Mouse (Mus musculus): ENCODE measurements around the gene Sypl. TPM values are rescaled to one million over a fixed set of nuclear protein-coding genes. Genes with fewer than 3 reads are reported as not detected.
A peak's percentile ranks its signal among the peaks of the same experiment; 100 is the strongest.

Gene Sypl
- 42.4 and 54.7 TPM in 2 replicates for polyA plus RNA-seq (2015; fragmentation: Nextera tagmentation; extraction: Ambion mirVana)

DNA sequence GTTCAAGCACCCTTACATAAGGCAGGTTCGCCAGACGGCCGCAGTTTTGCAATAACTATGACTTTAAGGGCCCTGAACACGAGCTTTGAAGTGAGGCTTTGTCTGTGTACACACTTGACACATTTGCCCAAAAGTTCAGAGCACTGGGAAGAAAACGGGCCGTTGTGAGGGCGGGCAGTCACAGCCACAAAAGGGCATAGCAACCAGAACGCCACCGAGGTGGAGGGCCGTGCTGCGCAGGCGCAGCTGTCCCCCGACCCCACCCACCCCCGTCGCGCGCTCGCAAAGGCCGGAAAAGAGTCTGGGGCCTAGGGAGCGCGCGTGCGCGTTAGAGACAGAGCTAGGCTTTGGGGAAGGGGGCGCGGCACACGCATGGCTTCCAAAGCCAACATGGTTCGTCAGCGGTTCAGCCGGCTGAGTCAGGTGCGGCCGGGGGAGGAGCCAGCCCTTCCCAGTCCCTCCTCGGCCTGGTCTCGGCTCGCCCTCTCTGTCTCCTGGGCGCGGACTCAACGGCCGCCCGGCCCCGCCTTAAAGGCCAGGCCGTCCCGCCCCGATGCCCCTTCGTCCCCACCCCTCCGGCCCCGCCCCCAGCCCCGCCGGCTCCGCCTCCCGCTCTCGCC is at the start of gene Sypl:
Gene Sypl (plus strand): TSS at position 296 of the 620 bp plus-strand sequence.
- Histone ChIP-seq H3K27me3 (no peaks in the 10 kb centered on the region), H3K27ac (peak within 1 kb of the TSS; percentile 95), H3K4me1 (replicated peaks) (peaks cover 39% of the 10 kb centered on the region), H3K4me3 (replicated peaks) (peak within 1 kb of the TSS; percentile 79), H3K9me3 (replicated peaks) (no peaks in the 10 kb centered on the region), H3K4me2 (peak within 1 kb of the TSS; percentile 94), H3K9ac (peak within 1 kb of the TSS; percentile 82), H3K36me3 (no peaks in the 10 kb centered on the region)
- peak; percentile 98 for ATAC-seq (ENCODE audit: low read depth)
- WGBS (ENCODE audit: insufficient replicate concordance): 0% methylated on average over 34 of the region's 52 CpGs
- DNase-seq: peak; percentile 95

DNA sequence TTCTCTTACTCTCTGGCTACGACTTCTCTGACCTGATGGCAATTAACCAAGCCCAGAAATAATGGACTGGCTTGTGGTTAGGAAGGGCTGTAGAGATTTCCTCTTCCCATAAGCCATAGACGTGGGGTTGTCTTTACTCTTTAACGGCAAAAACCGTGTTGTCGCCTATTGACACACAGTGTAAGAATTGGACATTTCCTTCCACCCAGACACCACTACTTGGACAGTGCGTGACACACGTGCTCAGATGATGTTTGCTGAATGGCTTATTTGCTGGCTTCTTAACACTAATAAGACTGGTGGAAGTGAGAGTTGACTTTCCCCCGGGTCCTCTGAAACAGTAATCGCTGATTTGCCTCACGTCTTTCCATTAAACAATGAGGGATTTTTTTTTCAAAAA is 44.0 kb upstream of the Sypl start:
- WGBS (ENCODE audit: insufficient replicate concordance): 29% methylated on average over 10 of the region's 10 CpGs
- no peak for ATAC-seq (ENCODE audit: low read depth)
- Histone ChIP-seq H3K27ac (no peak overlapping the region), H3K4me1 (replicated peaks) (no peaks in the 10 kb centered on the region), H3K9me3 (replicated peaks) (no peaks in the 10 kb centered on the region), H3K4me2 (no peak overlapping the region), H3K27me3 (peaks cover 3% of the 10 kb centered on the region; the same call in 1 of the 2 replicates), H3K36me3 (no peaks in the 10 kb centered on the region), H3K9ac (no peak overlapping the region), H3K4me3 (replicated peaks) (no peak overlapping the region)
- DNase-seq: no peak

DNA sequence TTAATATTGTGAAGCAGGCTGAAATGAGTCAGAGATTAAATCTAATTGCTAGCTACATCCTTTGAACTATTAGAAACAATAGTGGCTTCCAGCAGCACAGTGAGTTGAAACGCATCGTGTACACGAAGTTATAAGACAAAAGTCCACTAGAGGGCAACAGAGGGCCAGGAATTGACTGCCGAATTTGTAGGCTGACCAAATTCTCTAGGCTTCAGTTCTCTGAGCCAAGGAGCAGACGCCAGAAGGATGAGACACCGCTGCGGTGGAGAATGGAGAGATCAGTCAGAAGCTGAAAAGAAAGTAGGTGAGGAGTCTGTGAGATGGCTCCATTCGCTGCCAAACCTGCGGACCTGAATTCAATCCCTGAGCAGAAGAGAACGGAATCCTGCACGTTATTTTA is 43.6 kb upstream of the Sypl start:
- DNase-seq (peak; percentile 22), ATAC-seq (ENCODE audit: low read depth) (no peak)
- Histone ChIP-seq H3K9ac (no peak overlapping the region), H3K36me3 (no peaks in the 10 kb centered on the region), H3K4me2 (peak overlapping the region; percentile 23), H3K27ac (no peak overlapping the region), H3K4me3 (replicated peaks) (no peak overlapping the region), H3K9me3 (replicated peaks) (no peaks in the 10 kb centered on the region), H3K4me1 (replicated peaks) (no peaks in the 10 kb centered on the region), H3K27me3 (peaks cover 3% of the 10 kb centered on the region; the same call in 1 of the 2 replicates)
- WGBS (ENCODE audit: insufficient replicate concordance): 16% methylated on average over 11 of the region's 11 CpGs

DNA sequence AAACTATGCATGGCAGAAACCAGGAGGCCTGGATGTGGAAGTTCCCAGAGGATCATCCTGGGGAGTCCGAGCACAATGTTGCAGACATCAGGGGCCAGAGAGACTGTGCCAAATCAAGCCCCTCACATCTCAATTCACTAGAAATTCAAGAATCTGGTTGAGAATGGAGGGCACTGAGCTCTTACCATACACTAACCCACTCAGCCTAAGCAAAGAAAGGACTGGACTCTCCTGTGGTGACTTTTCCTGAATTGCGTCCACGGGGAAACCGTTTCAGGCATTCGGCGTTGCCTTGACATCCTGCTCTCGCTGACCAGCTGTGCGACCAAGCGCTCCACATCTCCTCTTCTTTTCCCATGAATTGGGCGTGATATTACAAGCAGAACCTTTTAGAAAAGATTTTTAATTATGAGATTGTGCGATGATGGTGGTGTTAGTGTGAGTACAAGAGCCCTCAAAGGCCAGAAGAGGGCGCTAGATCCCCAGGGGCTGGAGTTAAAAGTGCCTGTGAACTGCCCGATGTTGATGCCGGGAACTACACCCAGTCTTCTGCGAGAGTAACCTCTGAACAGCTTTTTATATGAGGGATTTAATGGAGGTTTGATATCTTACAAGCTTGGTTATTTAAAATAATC is 43.0 kb upstream of the Sypl start:
- Histone ChIP-seq H3K4me3 (replicated peaks) (no peak overlapping the region), H3K27ac (no peak overlapping the region), H3K27me3 (peaks cover 3% of the 10 kb centered on the region; the same call in 1 of the 2 replicates), H3K4me2 (peak overlapping the region; percentile 23), H3K36me3 (no peaks in the 10 kb centered on the region), H3K9me3 (replicated peaks) (no peaks in the 10 kb centered on the region), H3K9ac (no peak overlapping the region), H3K4me1 (replicated peaks) (no peaks in the 10 kb centered on the region)
- 31% methylated on average over 15 of the region's 15 CpGs for WGBS (ENCODE audit: insufficient replicate concordance)
- no peak for ATAC-seq (ENCODE audit: low read depth)
- DNase-seq: peak; percentile 35

DNA sequence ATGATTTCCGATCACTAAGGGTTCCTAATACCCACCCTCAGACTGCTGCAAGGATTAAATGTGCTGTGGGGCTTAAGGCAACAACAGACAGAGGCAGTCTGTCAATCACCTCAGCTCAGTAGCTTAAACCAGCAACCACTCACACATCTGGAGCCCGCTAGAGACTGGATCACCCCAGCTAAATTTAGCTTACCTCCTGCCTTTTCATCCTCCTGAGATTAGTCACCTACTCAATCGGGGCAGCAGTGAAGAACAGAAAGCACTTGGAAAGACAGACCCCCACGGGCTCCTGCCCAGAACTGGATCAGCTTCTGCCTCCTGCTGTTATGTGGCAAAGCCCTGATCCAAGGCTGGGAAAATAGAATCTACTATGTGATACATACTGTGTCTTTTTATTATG is 42.1 kb upstream of the Sypl start:
- no peak for ATAC-seq (ENCODE audit: low read depth)
- H3K27ac ChIP-seq: no peak overlapping the region

DNA sequence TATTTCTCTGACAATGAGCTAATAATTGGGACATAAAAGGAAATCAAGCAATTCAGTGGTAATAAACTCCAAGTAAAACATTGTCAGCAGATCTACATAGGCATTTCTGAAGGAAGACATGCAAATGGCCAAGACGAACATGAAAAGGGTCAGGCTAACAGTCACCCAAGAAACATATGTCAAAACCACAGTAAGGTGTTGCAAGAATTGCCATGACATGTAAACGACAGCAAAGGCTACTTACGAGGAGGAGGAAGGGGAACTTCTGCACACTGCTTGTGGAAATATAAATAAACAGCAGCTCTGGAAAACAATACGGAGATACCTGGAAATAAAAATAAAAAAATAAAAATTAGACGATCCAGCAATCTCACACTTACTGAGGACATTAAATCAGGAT is 40.9 kb upstream of the Sypl start:
- H3K27me3 ChIP-seq: peaks cover 3% of the 10 kb centered on the region; the same call in 1 of the 2 replicates
- no peak overlapping the region for H3K9ac ChIP-seq
- no peak overlapping the region for H3K4me2 ChIP-seq
- H3K4me1 ChIP-seq (replicated peaks): no peaks in the 10 kb centered on the region
- H3K9me3 ChIP-seq (replicated peaks): no peaks in the 10 kb centered on the region
- no peak for ATAC-seq (ENCODE audit: low read depth)
- no peak overlapping the region for H3K27ac ChIP-seq
- no peak for DNase-seq
- H3K36me3 ChIP-seq: no peaks in the 10 kb centered on the region
- 40% methylated on average over 5 of the region's 5 CpGs for WGBS (ENCODE audit: insufficient replicate concordance)
- H3K4me3 ChIP-seq (replicated peaks): no peak overlapping the region

More for the DNA sequence above, 42.1 kb upstream of the Sypl start:
- Histone ChIP-seq H3K4me1 (replicated peaks) (no peaks in the 10 kb centered on the region), H3K27me3 (peaks cover 3% of the 10 kb centered on the region; the same call in 1 of the 2 replicates), H3K36me3 (no peaks in the 10 kb centered on the region), H3K4me3 (replicated peaks) (no peak overlapping the region), H3K9me3 (replicated peaks) (no peaks in the 10 kb centered on the region), H3K4me2 (no peak overlapping the region), H3K9ac (no peak overlapping the region)
- 47% methylated on average over 4 of the region's 4 CpGs for WGBS (ENCODE audit: insufficient replicate concordance)
- no peak for DNase-seq

DNA sequence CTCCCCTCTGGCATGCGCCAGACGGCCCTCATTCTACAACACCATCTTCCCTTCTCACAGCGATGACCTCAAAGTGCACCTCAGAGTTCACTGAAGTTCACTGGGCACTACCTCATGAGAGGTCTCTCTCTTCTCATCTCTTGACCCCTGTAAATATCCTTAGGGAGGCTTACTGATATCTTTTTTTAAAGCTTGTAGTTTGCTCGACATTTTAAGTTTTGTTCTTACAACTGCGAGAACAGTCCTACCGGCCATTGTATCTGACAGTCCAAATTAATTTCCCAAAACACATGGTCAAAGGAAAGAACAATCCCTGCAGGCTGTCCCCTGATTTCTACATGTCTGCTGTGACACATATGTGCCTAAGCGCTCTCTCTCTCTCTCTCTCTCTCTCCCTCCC is 35.0 kb upstream of the Sypl start:
- Histone ChIP-seq H3K4me1 (replicated peaks) (no peaks in the 10 kb centered on the region), H3K4me3 (replicated peaks) (no peak overlapping the region), H3K9ac (no peak overlapping the region), H3K9me3 (replicated peaks) (no peaks in the 10 kb centered on the region), H3K4me2 (no peak overlapping the region), H3K36me3 (no peaks in the 10 kb centered on the region), H3K27ac (no peak overlapping the region), H3K27me3 (no peaks in the 10 kb centered on the region)
- ATAC-seq (ENCODE audit: low read depth) (no peak), DNase-seq (no peak)
- WGBS (ENCODE audit: insufficient replicate concordance): 70% methylated on average over 7 of the region's 7 CpGs

DNA sequence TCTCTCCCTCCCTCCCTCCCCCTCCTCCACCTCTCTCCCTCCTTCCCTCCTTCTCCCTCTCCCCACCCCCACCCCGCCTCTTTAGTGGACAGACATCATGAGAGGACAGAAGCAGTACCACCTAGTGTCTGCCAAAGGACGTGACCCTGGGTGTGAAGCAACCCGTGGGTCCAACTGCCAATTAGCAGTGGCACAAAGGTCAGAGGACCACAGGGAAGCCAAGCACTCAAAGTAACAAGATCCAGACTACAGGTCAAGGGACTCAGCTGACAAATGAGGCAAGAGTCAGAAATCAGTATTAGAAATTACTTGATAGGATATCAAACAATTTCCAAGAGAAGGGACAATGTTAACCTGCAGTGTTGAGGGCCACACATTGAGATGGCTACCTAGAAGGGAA is 34.6 kb upstream of the Sypl start:
- no peaks in the 10 kb centered on the region for H3K36me3 ChIP-seq
- H3K4me3 ChIP-seq (replicated peaks): no peak overlapping the region
- no peak overlapping the region for H3K27ac ChIP-seq
- DNase-seq (no peak), ATAC-seq (ENCODE audit: low read depth) (no peak)
- 49% methylated on average over 3 of the region's 3 CpGs for WGBS (ENCODE audit: insufficient replicate concordance)
- H3K9me3 ChIP-seq (replicated peaks): no peaks in the 10 kb centered on the region
- no peak overlapping the region for H3K4me2 ChIP-seq
- no peaks in the 10 kb centered on the region for H3K4me1 ChIP-seq (replicated peaks)
- no peaks in the 10 kb centered on the region for H3K27me3 ChIP-seq
- no peak overlapping the region for H3K9ac ChIP-seq

DNA sequence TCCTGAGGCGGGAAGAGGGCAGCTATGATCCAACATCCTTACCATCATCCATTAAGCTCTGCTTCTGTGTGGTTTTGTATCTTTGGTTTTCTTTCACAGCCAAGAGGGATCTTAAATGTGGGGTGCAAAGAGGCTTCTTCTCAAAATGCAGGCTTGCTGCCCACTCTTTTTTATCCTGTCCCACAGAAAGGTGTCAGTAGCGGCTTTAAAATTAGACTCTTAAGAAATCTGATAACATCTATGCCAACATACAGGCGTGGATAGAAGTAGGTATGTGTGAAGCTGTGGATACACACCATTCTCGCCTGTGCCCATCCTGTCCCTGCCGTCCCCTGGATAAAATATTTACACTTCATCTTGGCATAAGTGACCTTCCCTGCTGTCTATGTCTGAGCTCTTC is 34.2 kb upstream of the Sypl start:
- ATAC-seq (ENCODE audit: low read depth): no peak
- no peaks in the 10 kb centered on the region for H3K27me3 ChIP-seq
- WGBS (ENCODE audit: insufficient replicate concordance): 60% methylated on average over 5 of the region's 5 CpGs

DNA sequence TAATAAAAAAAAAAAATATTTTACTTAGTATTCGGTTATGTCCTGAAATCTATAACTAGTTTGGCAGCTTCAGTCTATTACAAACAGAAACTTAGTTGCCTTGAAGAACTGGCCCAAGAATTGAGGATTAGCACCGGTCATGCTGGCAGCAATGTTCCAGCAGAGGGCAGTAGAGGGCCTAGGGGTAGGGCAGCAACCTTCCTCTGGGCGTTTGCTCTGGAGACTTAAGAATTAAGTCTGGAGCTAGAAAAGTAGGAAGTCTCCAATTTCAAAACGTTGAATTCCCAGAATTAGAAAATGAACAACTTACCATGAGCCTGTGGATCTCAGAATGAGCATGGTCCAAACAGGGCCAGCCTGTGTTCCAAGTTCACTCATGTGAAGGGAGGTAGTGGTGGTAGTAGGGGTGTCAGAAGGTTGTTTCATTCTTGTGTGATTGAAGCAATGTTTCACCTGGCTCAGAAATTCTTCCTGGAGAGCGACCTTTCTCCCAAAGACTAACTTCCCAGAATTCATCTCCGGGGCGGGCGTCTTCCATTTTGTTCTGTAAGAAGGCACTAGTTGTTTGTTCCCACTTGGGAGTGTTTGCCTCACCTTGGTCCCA is 33.4 kb upstream of the Sypl start:
- DNase-seq (peak; percentile 14), ATAC-seq (ENCODE audit: low read depth) (no peak)
- Histone ChIP-seq H3K27ac (no peak overlapping the region), H3K36me3 (no peaks in the 10 kb centered on the region), H3K27me3 (no peaks in the 10 kb centered on the region), H3K4me2 (no peak overlapping the region), H3K9ac (no peak overlapping the region), H3K4me1 (replicated peaks) (no peaks in the 10 kb centered on the region), H3K4me3 (replicated peaks) (no peak overlapping the region), H3K9me3 (replicated peaks) (no peaks in the 10 kb centered on the region)
- 41% methylated on average over 8 of the region's 8 CpGs for whole genome bisulfite sequencing (ENCODE audit: insufficient replicate concordance)

More for the DNA sequence above, 34.2 kb upstream of the Sypl start:
- Histone ChIP-seq H3K9me3 (replicated peaks) (no peaks in the 10 kb centered on the region), H3K36me3 (no peaks in the 10 kb centered on the region), H3K9ac (no peak overlapping the region), H3K4me3 (replicated peaks) (no peak overlapping the region), H3K4me1 (replicated peaks) (no peaks in the 10 kb centered on the region), H3K27ac (no peak overlapping the region), H3K4me2 (no peak overlapping the region)
- DNase-seq: no peak

DNA sequence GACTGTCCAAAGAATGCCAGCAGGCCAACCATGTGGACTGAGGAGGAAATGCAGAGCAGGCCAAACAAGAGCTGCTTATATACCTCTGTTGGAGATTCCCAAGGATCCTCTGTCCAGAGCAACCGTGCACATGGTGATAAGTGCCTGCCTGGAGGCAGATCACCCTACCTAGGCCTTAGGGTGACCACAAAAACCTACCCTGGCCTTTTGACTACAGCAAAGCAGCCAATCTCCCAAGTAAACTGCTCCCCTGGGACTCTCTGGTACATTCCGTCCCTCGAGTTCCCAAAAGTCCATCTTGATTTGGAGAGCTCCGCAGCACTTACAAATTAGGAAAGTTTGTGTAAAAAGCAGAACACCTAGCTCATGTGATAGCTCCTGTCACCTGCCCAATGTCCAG is 32.6 kb upstream of the Sypl start:
- no peaks in the 10 kb centered on the region for H3K4me1 ChIP-seq (replicated peaks)
- H3K4me2 ChIP-seq: no peak overlapping the region
- no peak overlapping the region for H3K9ac ChIP-seq
- no peak overlapping the region for H3K27ac ChIP-seq
- no peaks in the 10 kb centered on the region for H3K36me3 ChIP-seq
- H3K9me3 ChIP-seq (replicated peaks): no peaks in the 10 kb centered on the region
- ATAC-seq (ENCODE audit: low read depth) (no peak), DNase-seq (no peak)
- no peak overlapping the region for H3K4me3 ChIP-seq (replicated peaks)
- 68% methylated on average over 4 of the region's 4 CpGs for WGBS (ENCODE audit: insufficient replicate concordance)
- H3K27me3 ChIP-seq: no peaks in the 10 kb centered on the region

Measured in liver, embryonic 13.5 days (tissue).